Mouse (Mus musculus) T-helper 1 cell (primary cell): ENCODE data around the gene Gm13285.
"Not testable (repeated sequence)": the region's sequence is repeated elsewhere in the genome, so short reads cannot be mapped to it uniquely, and the experiment has no call there.

Experiments
- in situ Hi-C: fragments of 300-600 bp; cut with MboI, MseI; formaldehyde crosslinking; loops from one replicate; pipeline ENCODE4 v1.15.1; 2025; ENCODE audit warnings: high pct_unique_total_duplicates

Gene Gm13285

GRCm38 (mm10) chr4:88793936-88794675, 5.4 kb upstream of the Gm13285 start, which contains the start of gene Gm13275:
Gene Gm13275, plus strand, starts transcription at chr4:88794487.
- in situ Hi-C loops = loop anchor here (25.0 kb wide), 1 partner anchor 782 kb away; no protein-coding TSS in a partner anchor

- in situ Hi-C loops = loop anchor here (25.0 kb wide), 1 partner anchor 785 kb away; no protein-coding TSS in a partner anchor
These were observed 2.4 kb upstream of the Gm13285 start, which contains the start of gene Gm13279 for GRCm38 (mm10) chr4:88797097-88797496. Gene Gm13279, plus strand, starts transcription at chr4:88797397.

- in situ Hi-C loops = not testable (repeated sequence)
These were observed 3.5 kb downstream of the Gm13285 start, which contains the start of gene Gm13287 for GRCm38 (mm10) chr4:88802954-88803353. Gene Gm13287, plus strand, starts transcription at chr4:88803254.

GRCm38 (mm10) chr4:88805231-88805630, 5.8 kb downstream of the Gm13285 start, which contains the start of gene Gm13288:
Gene Gm13288, plus strand, starts transcription at chr4:88805531.
- in situ Hi-C loops = loop anchor here (5.0 kb wide), 1 partner anchor 33 kb away; the partner anchor contains the start of gene Gm13290

GRCm38 (mm10) chr4:88805761-88806160, 6.3 kb downstream of the Gm13285 start:
- in situ Hi-C loops = loop anchor here (5.0 kb wide), 1 partner anchor 33 kb away; the partner anchor contains the start of gene Gm13290

GRCm38 (mm10) chr4:88815928-88816327, 16.5 kb downstream of the Gm13285 start, which contains the start of gene Ifna7:
Gene Ifna7, plus strand, starts transcription at chr4:88816228.
- in situ Hi-C loops = no loop called here

GRCm38 (mm10) chr4:88819659-88820058, 20.2 kb downstream of the Gm13285 start, which contains the start of gene Ifna11:
Gene Ifna11, plus strand, starts transcription at chr4:88819959.
- in situ Hi-C loops = no loop called here

GRCm38 (mm10) chr4:88822995-88823394, 23.5 kb downstream of the Gm13285 start:
- in situ Hi-C loops = no loop called here

- in situ Hi-C loops = not testable (repeated sequence)
These were observed 27.7 kb downstream of the Gm13285 start, which contains the start of gene Ifna6 for GRCm38 (mm10) chr4:88827116-88827515. Gene Ifna6, plus strand, starts transcription at chr4:88827416.

- in situ Hi-C loops = no loop called here
These were observed 31.1 kb downstream of the Gm13285 start for GRCm38 (mm10) chr4:88830523-88830922.

GRCm38 (mm10) chr4:88835225-88835624, 35.8 kb downstream of the Gm13285 start, which contains the start of gene Ifna5:
Gene Ifna5, plus strand, starts transcription at chr4:88835525.
- in situ Hi-C loops = not testable (repeated sequence)

- in situ Hi-C loops = no loop called here
These were observed 39.4 kb downstream of the Gm13285 start for GRCm38 (mm10) chr4:88838828-88839227.

GRCm38 (mm10) chr4:88840058-88840457, 40.6 kb downstream of the Gm13285 start:
- in situ Hi-C loops = no loop called here

GRCm38 (mm10) chr4:88841438-88841911, 42.0 kb downstream of the Gm13285 start, which contains the start of gene Ifna4:
Gene Ifna4, plus strand, starts transcription at chr4:88841861.
- in situ Hi-C loops = no loop called here

GRCm38 (mm10) chr4:88845334-88845733, 45.9 kb downstream of the Gm13285 start:
- in situ Hi-C loops = no loop called here

GRCm38 (mm10) chr4:88849698-88850097, 50.2 kb downstream of the Gm13285 start, which contains the start of gene Ifna1:
Gene Ifna1, plus strand, starts transcription at chr4:88850087.
- in situ Hi-C loops = no loop called here
